Mouse (Mus musculus): ENCODE data around the gene Ttc7b.

Ttc7b gene

GRCm38 (mm10) chr12:100520794-100521186, at the start of gene Ttc7b:
Ttc7b (minus strand) TSS chr12:100520826.
- no peak for DNase-seq (ENCODE audit: low spot score in 2 of 2)

GRCm38 (mm10) chr12:100568831-100569230, 48.2 kb upstream of the Ttc7b start:
- peak; percentile 55 to 78 for DNase-seq (ENCODE audit: low spot score in 2 of 2)

GRCm38 (mm10) chr12:100568105-100568504, 47.5 kb upstream of the Ttc7b start:
- no peak for DNase-seq (ENCODE audit: low spot score in 2 of 2)

GRCm38 (mm10) chr12:100567627-100568026, 47.0 kb upstream of the Ttc7b start:
- DNase-seq (ENCODE audit: low spot score in 2 of 2), result no peak

- DNase-seq (ENCODE audit: low spot score in 2 of 2), result no peak
Measured at GRCm38 (mm10) chr12:100553675-100554074, 33.0 kb upstream of the Ttc7b start.

- no peak for DNase-seq (ENCODE audit: low spot score in 2 of 2)
Measured at GRCm38 (mm10) chr12:100551972-100552371, 31.3 kb upstream of the Ttc7b start.

GRCm38 (mm10) chr12:100544194-100544567, 23.6 kb upstream of the Ttc7b start:
- DNase-seq (ENCODE audit: low spot score in 2 of 2), result no peak

- no peak for DNase-seq (ENCODE audit: low spot score in 2 of 2)
Measured at GRCm38 (mm10) chr12:100543437-100544193, 23.0 kb upstream of the Ttc7b start.

GRCm38 (mm10) chr12:100542494-100542893, 21.9 kb upstream of the Ttc7b start:
- DNase-seq (ENCODE audit: low spot score in 2 of 2), result no peak

- DNase-seq (ENCODE audit: low spot score in 2 of 2), result no peak
Measured at GRCm38 (mm10) chr12:100542076-100542475, 21.4 kb upstream of the Ttc7b start.

- no peak for DNase-seq (ENCODE audit: low spot score in 2 of 2)
Measured at GRCm38 (mm10) chr12:100539158-100539714, 18.6 kb upstream of the Ttc7b start.

GRCm38 (mm10) chr12:100538445-100539157, 18.0 kb upstream of the Ttc7b start:
- no peak for DNase-seq (ENCODE audit: low spot score in 2 of 2)

GRCm38 (mm10) chr12:100537091-100537490, 16.5 kb upstream of the Ttc7b start:
- no peak for DNase-seq (ENCODE audit: low spot score in 2 of 2)

- DNase-seq (ENCODE audit: low spot score in 2 of 2), result no peak
Measured at GRCm38 (mm10) chr12:100535028-100535427, 14.4 kb upstream of the Ttc7b start.

GRCm38 (mm10) chr12:100534028-100534427, 13.4 kb upstream of the Ttc7b start:
- DNase-seq (ENCODE audit: low spot score in 2 of 2), result no peak

GRCm38 (mm10) chr12:100533209-100533608, 12.6 kb upstream of the Ttc7b start:
- DNase-seq (ENCODE audit: low spot score in 2 of 2), result no peak

GRCm38 (mm10) chr12:100531740-100532139, 11.1 kb upstream of the Ttc7b start:
- DNase-seq (ENCODE audit: low spot score in 2 of 2), result no peak

GRCm38 (mm10) chr12:100530871-100531270, 10.2 kb upstream of the Ttc7b start:
- DNase-seq (ENCODE audit: low spot score in 2 of 2), result no peak

GRCm38 (mm10) chr12:100529651-100530050, 9.0 kb upstream of the Ttc7b start:
- no peak for DNase-seq (ENCODE audit: low spot score in 2 of 2)

GRCm38 (mm10) chr12:100529172-100529571, 8.5 kb upstream of the Ttc7b start:
- no peak for DNase-seq (ENCODE audit: low spot score in 2 of 2)

- DNase-seq (ENCODE audit: low spot score in 2 of 2), result no peak
Measured at GRCm38 (mm10) chr12:100528246-100528645, 7.6 kb upstream of the Ttc7b start.

- peak; percentile 76 to 86 for DNase-seq (ENCODE audit: low spot score in 2 of 2)
Measured at GRCm38 (mm10) chr12:100527753-100528152, 7.1 kb upstream of the Ttc7b start.

- no peak for DNase-seq (ENCODE audit: low spot score in 2 of 2)
Measured at GRCm38 (mm10) chr12:100527241-100527640, 6.6 kb upstream of the Ttc7b start.
